Mouse (Mus musculus): ENCODE measurements around the gene Vsig8.

GRCm38 (mm10) chr1:172584271-172584670 lies 28.5 kb downstream of the Vsig8 start:
- TF ChIP-seq GATA1 (IDR thresholded peaks at IDR 0.05; ENCODE audit: borderline replicate concordance, low read length) (no peak), FLI1 (IDR thresholded peaks at IDR 0.05; ENCODE audit: low read length) (no peak)
